Mouse (Mus musculus) WW6 (cell line): ENCODE results near the gene Hist1h2ad.
"Not testable (repeated sequence)": the region's sequence is repeated elsewhere in the genome, so short reads cannot be mapped to it uniquely, and the experiment has no call there.

Experiments used
- DNase-seq: peaks from one replicate; pipeline ENCODE4 v3.0.0-alpha.2; 2013; ENCODE audit warnings: low read depth, low spot score

The Hist1h2ad gene

DNA sequence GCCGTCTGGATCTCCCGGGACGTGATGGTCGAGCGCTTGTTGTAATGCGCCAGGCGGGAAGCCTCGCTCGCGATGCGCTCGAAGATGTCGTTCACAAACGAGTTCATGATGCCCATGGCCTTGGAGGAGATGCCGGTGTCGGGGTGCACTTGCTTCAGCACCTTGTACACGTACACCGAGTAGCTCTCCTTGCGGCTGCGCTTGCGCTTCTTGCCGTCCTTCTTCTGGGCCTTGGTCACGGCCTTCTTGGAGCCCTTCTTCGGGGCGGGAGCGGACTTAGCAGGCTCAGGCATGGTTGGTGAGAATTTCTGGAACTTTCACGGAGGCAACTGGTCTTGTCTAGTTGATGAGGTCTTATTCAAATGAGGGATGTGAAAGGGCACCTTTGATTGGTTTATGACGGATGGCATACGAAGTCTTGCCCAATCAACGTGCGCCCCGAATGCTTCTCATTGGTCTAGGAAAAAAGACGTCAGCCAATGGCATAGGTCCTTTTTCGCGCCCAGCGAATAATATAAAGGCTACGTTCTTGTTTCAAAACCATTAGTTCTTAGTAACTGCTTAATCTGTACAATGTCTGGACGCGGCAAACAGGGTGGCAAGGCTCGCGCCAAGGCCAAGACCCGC is at the start of gene Hist1h2ad, which contains the start of gene Hist1h2bf:
Gene Hist1h2ad (plus strand): TSS at position 484 of the 627 bp plus-strand sequence.
Gene Hist1h2bf (minus strand): TSS at position 299 of the 627 bp plus-strand sequence.
- not testable (repeated sequence) for DNase-seq

GRCm38 (mm10) chr13:23524654-23525053 is 49.5 kb upstream of the Hist1h2ad start:
- no peak for DNase-seq

DNA sequence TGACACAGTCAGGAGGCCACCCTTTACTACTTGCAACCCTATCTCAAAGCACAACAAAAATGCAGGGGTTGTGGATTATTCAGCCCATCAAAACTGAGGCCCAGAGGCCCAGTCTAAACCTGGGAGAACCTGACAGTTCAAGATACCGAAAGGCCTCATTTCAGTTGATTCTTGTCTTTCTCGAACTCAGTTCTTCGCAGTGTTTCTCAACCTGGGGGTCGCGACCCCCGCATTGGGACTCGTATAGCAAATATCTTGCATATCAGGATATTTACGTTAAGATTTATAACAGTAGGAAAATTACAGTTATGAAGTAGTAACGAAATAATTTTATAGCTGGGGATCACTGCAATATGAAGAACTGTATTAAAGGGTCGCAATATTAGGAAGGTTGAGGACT is 48.3 kb upstream of the Hist1h2ad start:
- DNase-seq = no peak

DNA sequence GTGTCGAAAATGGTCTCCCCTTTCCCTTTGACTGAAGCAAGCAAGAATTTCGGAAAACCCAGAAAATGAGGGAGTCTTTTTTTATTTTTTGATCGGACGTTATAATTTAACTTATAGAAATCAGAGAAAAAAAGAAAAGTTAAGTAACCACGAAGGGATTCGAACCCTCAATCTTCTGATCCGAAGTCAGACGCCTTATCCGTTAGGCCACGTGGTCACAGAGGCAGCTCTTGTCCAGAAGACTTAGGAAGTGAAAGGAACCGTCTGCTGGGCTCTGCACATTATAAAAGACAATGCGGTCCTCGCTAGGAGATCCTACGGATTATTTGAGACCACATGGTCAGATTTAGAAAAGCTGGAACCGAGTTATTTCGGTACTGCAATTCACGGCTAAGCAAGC is 47.9 kb upstream of the Hist1h2ad start:
- DNase-seq = no peak

GRCm38 (mm10) chr13:23529005-23529404 is 45.2 kb upstream of the Hist1h2ad start:
- no peak for DNase-seq

- DNase-seq = no peak
These were observed 44.6 kb upstream of the Hist1h2ad start for GRCm38 (mm10) chr13:23529480-23530165.

GRCm38 (mm10) chr13:23530181-23530900 is 43.8 kb upstream of the Hist1h2ad start:
- DNase-seq = no peak

- no peak for DNase-seq
These were observed 43.0 kb upstream of the Hist1h2ad start, which contains the start of gene Hist1h4h for GRCm38 (mm10) chr13:23530901-23531875. Gene Hist1h4h (plus strand): TSS chr13:23531050.

- DNase-seq = no peak
These were observed 41.7 kb upstream of the Hist1h2ad start for GRCm38 (mm10) chr13:23532262-23533075.

- DNase-seq = not testable (repeated sequence)
These were observed 40.4 kb upstream of the Hist1h2ad start, which contains the start of gene Hist1h2af for GRCm38 (mm10) chr13:23533560-23534367. Gene Hist1h2af (plus strand): TSS chr13:23533906.

- no peak for DNase-seq
These were observed 39.6 kb upstream of the Hist1h2ad start for GRCm38 (mm10) chr13:23534368-23535131.

GRCm38 (mm10) chr13:23535137-23536075 is 38.8 kb upstream of the Hist1h2ad start, which contains the start of gene Hist1h3g:
Gene Hist1h3g (plus strand): TSS chr13:23535422.
- not testable (repeated sequence) for DNase-seq

DNA sequence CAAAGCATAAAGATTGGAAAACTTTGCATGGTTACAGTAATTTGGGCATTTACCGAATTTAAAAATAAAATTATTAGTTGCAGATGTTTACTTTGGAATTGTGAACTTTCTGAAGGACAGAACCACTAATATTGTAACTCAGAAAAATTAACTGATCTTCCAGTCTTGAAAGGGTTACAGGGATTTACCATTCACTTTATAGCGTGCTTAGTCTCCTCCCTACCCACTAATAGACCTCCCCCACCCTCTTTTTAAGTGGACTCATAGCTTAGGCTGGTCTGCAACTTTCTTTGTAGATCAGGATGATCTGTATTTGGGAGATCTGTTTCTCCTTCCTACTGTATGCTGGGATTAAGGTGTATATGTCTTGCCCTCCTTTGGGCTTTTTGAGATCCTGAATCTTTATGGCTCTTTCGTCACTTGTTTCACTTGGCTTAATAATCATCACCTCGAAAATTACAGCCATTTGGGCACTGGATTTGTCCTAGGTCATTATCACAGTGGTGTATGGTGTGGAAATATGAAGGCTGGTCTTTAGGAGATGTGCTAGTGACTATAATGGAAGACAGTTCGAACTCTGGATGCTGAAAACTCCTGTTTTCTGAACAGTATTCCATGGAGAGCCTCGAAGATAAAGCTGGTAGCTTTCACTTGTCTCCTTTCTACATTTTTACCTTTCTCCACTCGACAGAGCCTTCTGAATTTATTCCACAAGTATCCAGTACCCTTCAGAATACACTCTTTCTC is 37.9 kb upstream of the Hist1h2ad start:
- no peak for DNase-seq

GRCm38 (mm10) chr13:23537006-23537710 is 37.0 kb upstream of the Hist1h2ad start:
- DNase-seq = no peak

- no peak for DNase-seq
These were observed 35.9 kb upstream of the Hist1h2ad start for GRCm38 (mm10) chr13:23538249-23538648.

GRCm38 (mm10) chr13:23539821-23540220 is 34.4 kb upstream of the Hist1h2ad start:
- DNase-seq = not testable (repeated sequence)
